Comparison of ENCODE assay signal across 16 mouse cellular contexts in genomic region chr13:35507195-35507594, GRCm38 (mm10).
A peak's percentile ranks its signal among the peaks of the same experiment; 100 is the strongest.
DNase-seq lines count a peak whose midpoint lies in the region; ATAC-seq and TF ChIP-seq lines count a peak whose summit lies in the region.
"Had no signal": no experiment of that assay in that cellular context is flagged by ENCODE, and none has a peak within 500 bp of the region (broad histone marks: within the 10 kb centered on the region; RNA-seq: fewer than 3 reads in every experiment).

No protein-coding gene starts in this region.

- ATAC-seq in heart, postnatal 0 days (ENCODE audit: insufficient read depth, low read depth): peak; percentile 49; the same call in 1 of the 2 replicates
- ATAC-seq: Patski had no signal

- no peak overlapping the region for H3K27ac ChIP-seq in heart, postnatal 0 days (ENCODE audit: low read depth)
- no peak overlapping the region for H3K27ac ChIP-seq in heart, embryonic 10.5 days
- no peak overlapping the region for H3K27ac ChIP-seq in gastrocnemius, adult 2 months
- H3K27ac ChIP-seq: forebrain, embryonic 10.5 days; hindbrain, embryonic 12.5 days; stomach, embryonic 15.5 days had no signal

- peak; percentile 25 for DNase-seq in heart, postnatal 0 days (ENCODE audit: low spot score)
- no peak for DNase-seq in heart, embryonic 10.5 days (ENCODE audit: low spot score)
- DNase-seq in adipocyte (ENCODE audit: low spot score): peak; percentile 81
- DNase-seq in gastrocnemius, adult 2 months: peak; percentile 36
- peak; percentile 15 for DNase-seq in lung, postnatal 36 days
- no peak for DNase-seq in left cerebral cortex, adult 9 months (ENCODE audit: low spot score in 2 of 2)
- no peak for DNase-seq in thymus, postnatal 0 days (ENCODE audit: low spot score)
- DNase-seq: cerebellum, adult 2 months; kidney, adult 11 months; right cerebral cortex, postnatal 14 days; thymus, postnatal 36 days had no signal

- H3K4me3 ChIP-seq in heart, postnatal 0 days (ENCODE audit: low read depth, low read length): no peak overlapping the region
- H3K4me3 ChIP-seq in heart, embryonic 10.5 days: no peak overlapping the region
- H3K4me3 ChIP-seq in gastrocnemius, adult 2 months: no peak overlapping the region
- H3K4me3 ChIP-seq: forebrain, embryonic 10.5 days; hindbrain, embryonic 12.5 days; stomach, embryonic 15.5 days had no signal

- intact Hi-C loops in gastrocnemius, adult 2 months (cut with DNase I): no loop called here

- 63% methylated on average over 1 of the region's 1 CpGs for WGBS in heart, postnatal 0 days
- WGBS in heart, embryonic 10.5 days: 79% methylated on average over 1 of the region's 1 CpGs

- TF ChIP-seq CTCF in heart, postnatal 0 days (IDR thresholded peaks at IDR 0.05; ENCODE audit: low read depth): no peak
- TF ChIP-seq CTCF in gastrocnemius, adult 2 months (IDR thresholded peaks at IDR 0.05): no peak

- H3K4me2 ChIP-seq in heart, postnatal 0 days (ENCODE audit: low read depth, low read length): no peak overlapping the region
- H3K4me2 ChIP-seq: hindbrain, embryonic 12.5 days; liver, embryonic 11.5 days; stomach, embryonic 15.5 days had no signal

- no peak overlapping the region for H3K9ac ChIP-seq in heart, postnatal 0 days (replicated peaks; ENCODE audit: low read depth, low read length)
- H3K9ac ChIP-seq: hindbrain, embryonic 12.5 days; stomach, embryonic 15.5 days had no signal

- H3K9me3 ChIP-seq in heart, postnatal 0 days (replicated peaks; ENCODE audit: control insufficient read depth, low read length): no peaks in the 10 kb centered on the region
- no peaks in the 10 kb centered on the region for H3K9me3 ChIP-seq in heart, embryonic 10.5 days
- H3K9me3 ChIP-seq: forebrain, embryonic 10.5 days; hindbrain, embryonic 12.5 days; stomach, embryonic 15.5 days had no signal

- no peaks in the 10 kb centered on the region for H3K36me3 ChIP-seq in heart, postnatal 0 days (replicated peaks; ENCODE audit: control insufficient read depth, insufficient read depth, low read length)
- no peaks in the 10 kb centered on the region for H3K36me3 ChIP-seq in heart, embryonic 10.5 days
- H3K36me3 ChIP-seq: forebrain, embryonic 10.5 days; hindbrain, embryonic 12.5 days; stomach, embryonic 15.5 days had no signal

- no peak for TF ChIP-seq EP300 in heart, postnatal 0 days (IDR thresholded peaks at IDR 0.05; ENCODE audit: low read depth)

- 0 out of 2 replicates have a peak, but pooled peaks cover 4% of the 10 kb centered on the region for H3K4me1 ChIP-seq in heart, postnatal 0 days (ENCODE audit: control insufficient read depth, insufficient read depth)
- H3K4me1 ChIP-seq in heart, embryonic 10.5 days: peaks cover 10% of the 10 kb centered on the region
- H3K4me1 ChIP-seq: stomach, embryonic 15.5 days had no signal

- H3K27me3 ChIP-seq in heart, postnatal 0 days (ENCODE audit: control insufficient read depth, insufficient read depth, low read length): no peaks in the 10 kb centered on the region
- H3K27me3 ChIP-seq in heart, embryonic 10.5 days (ENCODE audit: insufficient read depth, poor library complexity, severe bottlenecking): no peaks in the 10 kb centered on the region
- H3K27me3 ChIP-seq: hindbrain, embryonic 12.5 days; Patski; stomach, embryonic 15.5 days had no signal

Comparison
In these comparisons a context has a peak if more than half of its experiments do, and no peak if none do; other contexts are left out.
1. DNase-seq: peak in heart, postnatal 0 days (single experiment), adipocyte (single experiment), gastrocnemius, adult 2 months (single experiment) and lung, postnatal 36 days (single experiment); none in heart, embryonic 10.5 days (single experiment), left cerebral cortex, adult 9 months (0 of 2) and thymus, postnatal 0 days (single experiment).